Mouse (Mus musculus) olfactory bulb, adult 2 months (tissue): ENCODE data around the gene Tbl2.

Source experiments
- CTCF ChIP-seq: fragments of 200-500 bp; IDR thresholded peaks from 2 replicates; pipeline ENCODE4 v1.5.1; 2012; ENCODE audit warnings: low read depth, mild to moderate bottlenecking, low read length, moderate library complexity; ENCODE audit not compliant: insufficient read depth
- POLR2A ChIP-seq: fragments of 200-500 bp; IDR thresholded peaks from 2 replicates; pipeline ENCODE4 v1.6.1; 2012; ENCODE audit warnings: mild to moderate bottlenecking, low read depth, low read length, moderate library complexity; ENCODE audit not compliant: insufficient read depth

DNA sequence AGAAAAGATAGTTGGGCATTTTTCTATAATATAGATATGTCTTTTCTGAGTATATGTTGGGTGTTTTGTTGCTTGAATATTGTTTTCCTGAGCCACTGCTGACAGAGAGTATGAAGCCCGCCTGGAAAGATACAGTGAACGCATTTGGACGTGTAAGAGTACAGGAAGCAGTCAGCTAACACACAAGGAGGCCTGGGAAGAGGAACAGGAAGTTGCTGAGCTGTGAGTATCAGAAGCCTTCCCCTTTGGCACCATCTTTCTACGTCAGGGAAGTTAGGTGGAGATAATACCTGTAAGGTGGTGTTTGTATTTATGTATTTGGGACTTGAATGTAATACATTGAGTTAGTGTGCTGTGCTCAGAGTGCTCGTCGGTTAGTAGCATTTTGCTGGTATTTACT is 46.9 kb downstream of the Tbl2 start:
- no peak for TF ChIP-seq CTCF
- no peak for TF ChIP-seq POLR2A
